Mouse (Mus musculus) forebrain, embryonic 16.5 days (tissue): ENCODE results near the gene Olfr920. TPM values are rescaled to one million over a fixed set of nuclear protein-coding genes. Genes with fewer than 3 reads are reported as not detected.
A peak's percentile ranks its signal among the peaks of the same experiment; 100 is the strongest.

Experiments
- ATAC-seq: fragments of 200-750 bp; cut with Nextera tagmentation; 2 replicates; pipeline ENCODE4 v1.8.0; 2017; ENCODE audit warnings: mild to moderate bottlenecking, moderate library complexity
- H3K27ac ChIP-seq: fragments of 300-500 bp; sonication (generic); 2 replicates; pipeline ENCODE4 v1.5.1; 2014; ENCODE audit warnings: low read length, control low read depth
- H3K27me3 ChIP-seq: fragments of 300-500 bp; sonication (generic); replicated peaks from 2 replicates; pipeline ENCODE4 v1.6.1; 2014; ENCODE audit warnings: low read length; ENCODE audit not compliant: control insufficient read depth, insufficient read depth
- H3K36me3 ChIP-seq: fragments of 300-500 bp; sonication (generic); 2 replicates; pipeline ENCODE4 v1.6.1; 2014; ENCODE audit not compliant: control insufficient read depth, insufficient read depth
- H3K4me1 ChIP-seq: fragments of 300-500 bp; sonication (generic); replicated peaks from 2 replicates; pipeline ENCODE4 v1.6.1; 2014; ENCODE audit warnings: low read length; ENCODE audit not compliant: control insufficient read depth, insufficient read depth
- H3K4me2 ChIP-seq: fragments of 300-500 bp; sonication (generic); 2 replicates; pipeline ENCODE4 v1.6.1; 2014; ENCODE audit warnings: mild to moderate bottlenecking, low read length, control low read depth
- H3K4me3 ChIP-seq: fragments of 300-500 bp; sonication (generic); replicated peaks from 2 replicates; pipeline ENCODE4 v1.5.1; 2014; ENCODE audit warnings: mild to moderate bottlenecking, low read length, control low read depth
- H3K9ac ChIP-seq: fragments of 300-500 bp; sonication (generic); replicated peaks from 2 replicates; pipeline ENCODE4 v1.6.1; 2014; ENCODE audit warnings: low read depth, low read length, control low read depth
- H3K9me3 ChIP-seq: fragments of 300-500 bp; sonication (generic); 2 replicates; pipeline ENCODE4 v1.6.1; 2016; ENCODE audit warnings: low read length; ENCODE audit not compliant: control insufficient read depth
- WGBS: fragments of 180-500 bp; shearing (Covaris S2); extraction: QIAGEN DNeasy Blood & Tissue Kit; methylation state at CpG from one replicate; pipeline ENCODE4 v1.1.7; 2014; 5-methylcytosine and 5-hydroxymethylcytosine counted together
- polyA plus RNA-seq: library from polyadenylated mRNA; unstranded; fragments of >200 nt; fragmentation: Nextera tagmentation; extraction: Ambion mirVana; gene quantifications from 2 replicates; pipeline ENCODE4 v1.2.1, GENCODE M21; 2015

Gene Olfr920
- not detected in 2 replicates for polyA plus RNA-seq

DNA sequence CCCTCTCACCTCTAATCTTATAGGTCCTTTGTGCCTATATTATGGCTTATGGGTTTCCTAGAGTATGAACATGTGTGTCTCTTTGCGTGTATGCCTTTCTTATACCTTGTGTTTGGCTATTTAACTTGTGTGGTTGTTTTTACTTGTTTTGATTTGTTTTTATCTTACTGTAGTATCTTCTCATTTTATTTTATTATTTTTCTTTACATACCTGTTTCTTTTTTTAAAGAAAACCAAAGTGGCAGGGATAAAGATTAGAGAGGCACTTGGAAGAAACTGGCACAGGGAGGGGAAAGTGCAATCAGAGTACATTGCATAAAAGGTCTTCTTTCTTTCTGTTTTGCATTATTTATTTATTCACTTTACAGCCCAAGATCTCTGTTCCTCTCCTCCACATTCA, at the start of gene Olfr920:
TSS of gene Olfr920 (plus strand) at position 301 of the 400 bp plus-strand sequence.
- H3K9ac ChIP-seq, result no peak within 1 kb of the TSS
- ATAC-seq, result no peak
- no peaks in the 10 kb centered on the region for H3K36me3 ChIP-seq
- no peaks in the 10 kb centered on the region for H3K9me3 ChIP-seq
- no peak within 1 kb of the TSS for H3K4me2 ChIP-seq
- no peaks in the 10 kb centered on the region for H3K4me1 ChIP-seq
- no peaks in the 10 kb centered on the region for H3K27me3 ChIP-seq
- no peak within 1 kb of the TSS for H3K27ac ChIP-seq
- no peak within 1 kb of the TSS for H3K4me3 ChIP-seq
- 85% methylated on average over 1 of the region's 1 CpGs for WGBS

DNA sequence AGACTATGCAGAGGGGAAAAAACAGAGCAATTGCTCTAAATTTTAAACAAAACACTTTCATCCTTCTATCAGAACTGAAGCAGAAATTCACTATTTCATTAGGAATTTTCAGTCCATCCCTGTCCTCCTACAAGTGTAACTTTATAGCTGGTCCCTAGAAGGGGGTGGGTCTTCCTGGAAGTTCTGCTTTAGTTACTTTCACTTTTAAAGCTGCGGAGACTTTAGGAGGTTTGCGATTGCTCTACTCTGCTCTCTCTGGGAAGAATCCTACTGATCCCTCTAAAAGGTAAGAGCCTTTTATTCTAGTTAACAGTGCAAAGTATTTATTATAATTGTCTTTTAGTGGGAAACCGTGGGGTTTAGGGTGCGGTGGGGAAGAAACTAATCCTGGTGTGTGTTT, 34.0 kb upstream of the Olfr920 start, which contains the start of gene Vwa5a:
TSS of gene Vwa5a (plus strand) at position 167 of the 400 bp plus-strand sequence.
- peaks cover 12% of the 10 kb centered on the region for H3K4me1 ChIP-seq
- WGBS, result 3% methylated on average over 4 of the region's 4 CpGs
- peak within 1 kb of the TSS; percentile 41 for H3K4me3 ChIP-seq
- peak within 1 kb of the TSS; percentile 45 for H3K4me2 ChIP-seq
- H3K36me3 ChIP-seq, result no peaks in the 10 kb centered on the region
- H3K27ac ChIP-seq, result no peak within 1 kb of the TSS
- no peaks in the 10 kb centered on the region for H3K9me3 ChIP-seq
- ATAC-seq, result no peak; the same call in 1 of the 2 replicates
- peak within 1 kb of the TSS; percentile 9; the same call in 1 of the 2 replicates for H3K9ac ChIP-seq
- no peaks in the 10 kb centered on the region for H3K27me3 ChIP-seq

DNA sequence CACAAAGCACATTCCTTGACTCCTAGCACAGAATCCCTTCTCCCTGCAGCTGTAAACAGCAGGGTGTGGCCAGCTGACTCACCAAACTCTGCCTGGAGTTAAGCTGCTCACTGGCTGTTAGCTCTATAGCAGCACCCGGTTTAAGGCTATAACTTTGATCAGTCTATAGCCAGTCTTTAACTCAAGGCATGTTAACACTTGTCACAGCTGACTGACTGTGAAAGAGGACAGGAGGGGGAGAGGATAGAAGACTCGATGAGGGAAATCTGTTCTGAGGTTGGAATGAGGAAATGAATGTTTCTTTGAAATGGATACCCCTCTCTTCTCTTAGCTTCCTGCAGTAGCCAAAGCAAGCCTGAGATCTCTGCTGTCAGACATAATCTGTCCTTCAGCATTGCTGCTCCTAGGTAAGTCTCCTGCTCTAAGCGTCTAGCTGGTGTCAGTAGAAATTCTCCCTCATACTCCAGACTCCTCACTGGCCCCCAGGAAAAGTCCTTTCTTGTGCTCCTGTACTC, 33.1 kb upstream of the Olfr920 start:
- no peak overlapping the region for H3K27ac ChIP-seq
- no peaks in the 10 kb centered on the region for H3K9me3 ChIP-seq
- H3K4me3 ChIP-seq, result peak overlapping the region; percentile 41
- H3K4me2 ChIP-seq, result peak overlapping the region; percentile 45
- no peak for ATAC-seq
- no peaks in the 10 kb centered on the region for H3K36me3 ChIP-seq
- H3K4me1 ChIP-seq, result peaks cover 12% of the 10 kb centered on the region
- 0 out of 2 replicates have a peak overlapping the region, but pooled peaks have one; percentile 9 for H3K9ac ChIP-seq
- H3K27me3 ChIP-seq, result no peaks in the 10 kb centered on the region
- WGBS, result 5% methylated on average over 3 of the region's 3 CpGs

DNA sequence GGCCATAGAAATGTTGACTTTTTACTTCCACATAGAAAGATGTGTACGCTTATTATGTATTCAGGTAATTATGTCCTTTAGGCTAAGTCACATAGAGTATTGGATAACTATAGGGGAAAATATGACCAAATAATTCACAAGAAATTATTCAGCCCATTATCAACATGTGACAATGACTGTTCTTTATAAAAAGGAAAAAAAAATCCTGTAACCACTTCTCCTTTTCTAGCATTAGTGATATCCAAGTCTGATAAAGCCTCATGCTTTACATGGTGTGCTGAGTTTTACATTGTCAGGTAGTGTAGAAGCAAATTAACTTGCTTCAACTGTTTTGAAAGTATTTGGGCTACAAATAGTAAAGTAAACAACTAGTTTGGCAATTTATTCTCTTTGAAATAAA, 28.1 kb upstream of the Olfr920 start:
- no peaks in the 10 kb centered on the region for H3K27me3 ChIP-seq
- H3K9ac ChIP-seq, result no peak overlapping the region
- no peak overlapping the region for H3K4me2 ChIP-seq
- no peak for ATAC-seq
- no peak overlapping the region for H3K4me3 ChIP-seq
- no peaks in the 10 kb centered on the region for H3K9me3 ChIP-seq
- H3K36me3 ChIP-seq, result no peaks in the 10 kb centered on the region
- peaks cover 3% of the 10 kb centered on the region for H3K4me1 ChIP-seq
- H3K27ac ChIP-seq, result no peak overlapping the region
- 88% methylated on average over 1 of the region's 1 CpGs for WGBS

DNA sequence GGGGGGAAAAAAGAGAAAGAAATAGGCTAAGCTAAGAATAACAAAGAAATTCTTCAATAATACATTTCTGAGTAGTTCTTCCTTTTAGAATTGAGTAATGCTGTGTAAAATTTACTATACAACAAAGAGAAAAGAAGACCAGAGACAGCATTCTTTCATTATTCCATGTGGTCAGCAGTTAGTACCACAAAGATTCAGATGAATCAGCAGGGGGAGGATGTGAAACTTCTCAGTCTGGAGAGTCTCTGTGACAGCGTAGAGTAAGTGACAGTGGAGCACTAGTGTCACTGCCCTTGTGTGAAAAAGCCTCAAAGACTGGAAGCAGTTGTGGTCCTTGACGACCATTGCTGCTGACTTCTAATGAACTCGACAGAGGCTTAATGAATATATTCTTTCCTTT, 23.9 kb upstream of the Olfr920 start:
- Histone ChIP-seq H3K9me3 (no peaks in the 10 kb centered on the region), H3K9ac (no peak overlapping the region), H3K27ac (no peak overlapping the region), H3K27me3 (no peaks in the 10 kb centered on the region), H3K4me1 (no peaks in the 10 kb centered on the region), H3K4me2 (no peak overlapping the region), H3K4me3 (no peak overlapping the region), H3K36me3 (no peaks in the 10 kb centered on the region)
- ATAC-seq, result no peak
- WGBS, result 70% methylated on average over 3 of the region's 3 CpGs

DNA sequence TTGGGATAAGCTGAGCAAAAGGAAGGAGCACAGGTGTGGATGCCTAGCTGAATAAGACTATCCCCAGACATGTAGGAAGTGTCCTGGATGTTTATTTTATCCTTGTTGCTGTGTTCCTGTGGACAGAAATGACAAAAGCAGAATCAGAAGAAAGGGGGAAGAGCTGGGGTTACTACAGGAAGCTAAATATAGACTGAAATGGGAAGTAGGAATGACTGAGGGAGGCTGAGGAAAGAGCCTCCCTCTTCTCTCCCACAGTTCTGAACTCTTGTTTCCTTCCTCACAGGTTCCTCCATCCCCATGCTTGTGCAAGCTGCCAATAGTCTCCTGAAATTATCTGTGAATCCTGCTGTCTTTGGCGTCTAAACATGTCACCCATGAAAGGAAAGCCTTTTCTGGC, 10.7 kb upstream of the Olfr920 start:
- 73% methylated on average over 1 of the region's 1 CpGs for WGBS
- no peak for ATAC-seq
- no peak overlapping the region for H3K9ac ChIP-seq

DNA sequence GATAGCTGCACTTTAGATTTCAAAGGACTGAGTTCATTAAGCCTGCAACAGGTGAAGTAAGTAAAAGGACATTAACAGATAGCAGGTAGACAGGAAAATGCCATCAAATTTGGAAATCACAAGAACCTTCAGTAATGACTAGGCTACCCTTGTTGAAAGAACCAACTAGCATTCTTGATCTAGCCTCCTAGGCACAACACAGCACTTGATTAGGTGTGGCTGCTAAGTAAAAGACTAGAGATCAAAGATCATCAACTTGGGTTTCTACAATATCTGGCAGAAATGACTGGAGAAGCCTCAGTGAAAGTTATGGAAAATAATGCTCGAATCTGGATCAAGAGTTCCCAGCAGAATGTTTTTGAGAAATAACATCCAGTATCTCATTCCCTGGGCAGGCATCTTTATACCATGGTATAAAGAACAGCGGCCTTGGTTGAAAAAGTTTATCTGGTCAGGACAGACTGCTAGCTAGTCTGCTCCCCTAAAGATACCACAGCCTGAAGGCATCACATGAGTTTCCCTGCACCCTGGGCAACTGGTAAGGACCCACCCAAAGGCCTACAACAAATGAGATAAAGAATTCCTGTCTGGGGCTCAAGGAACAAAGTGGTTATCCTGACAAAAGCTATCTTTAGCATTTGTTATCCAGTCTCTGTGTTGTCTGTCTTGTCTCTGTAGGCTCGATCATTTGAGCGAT, 7.3 kb upstream of the Olfr920 start:
- no peak overlapping the region for H3K4me3 ChIP-seq
- ATAC-seq, result no peak
- no peaks in the 10 kb centered on the region for H3K9me3 ChIP-seq
- H3K9ac ChIP-seq, result no peak overlapping the region
- no peaks in the 10 kb centered on the region for H3K4me1 ChIP-seq
- 93% methylated on average over 4 of the region's 4 CpGs for WGBS
- H3K4me2 ChIP-seq, result no peak overlapping the region
- no peak overlapping the region for H3K27ac ChIP-seq
- H3K36me3 ChIP-seq, result no peaks in the 10 kb centered on the region
- no peaks in the 10 kb centered on the region for H3K27me3 ChIP-seq

More for the DNA sequence above, 10.7 kb upstream of the Olfr920 start:
- no peaks in the 10 kb centered on the region for H3K36me3 ChIP-seq
- H3K27ac ChIP-seq, result no peak overlapping the region
- no peaks in the 10 kb centered on the region for H3K9me3 ChIP-seq
- H3K4me1 ChIP-seq, result no peaks in the 10 kb centered on the region
- H3K4me3 ChIP-seq, result no peak overlapping the region
- no peak overlapping the region for H3K4me2 ChIP-seq
- no peaks in the 10 kb centered on the region for H3K27me3 ChIP-seq

DNA sequence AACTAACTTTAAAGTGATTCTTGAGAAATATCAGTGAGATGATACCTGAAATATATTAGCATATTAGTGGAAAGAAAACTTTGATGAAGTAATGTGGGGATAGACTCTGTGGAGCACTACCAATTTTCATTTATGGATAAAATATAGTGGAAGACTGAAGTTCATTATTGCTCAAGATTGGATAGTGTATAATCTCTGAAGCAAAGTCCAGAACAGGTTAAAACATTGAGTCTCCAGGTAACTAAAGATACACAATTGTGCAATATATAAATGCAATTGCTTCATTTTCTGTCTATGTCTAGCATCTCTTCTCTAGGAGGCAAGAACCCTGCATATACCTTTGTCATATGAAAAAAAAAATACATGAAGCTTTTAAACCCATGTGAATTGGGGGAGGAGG, 20.7 kb downstream of the Olfr920 start, which contains the start of gene Olfr921:
TSS of gene Olfr921 (plus strand) at position 301 of the 400 bp plus-strand sequence.
- H3K27me3 ChIP-seq, result no peaks in the 10 kb centered on the region
- no peak within 1 kb of the TSS for H3K4me2 ChIP-seq
- H3K9me3 ChIP-seq, result no peaks in the 10 kb centered on the region
- H3K4me3 ChIP-seq, result no peak within 1 kb of the TSS
- no peaks in the 10 kb centered on the region for H3K4me1 ChIP-seq
- H3K9ac ChIP-seq, result no peak within 1 kb of the TSS
- H3K27ac ChIP-seq, result no peak within 1 kb of the TSS
- no peak for ATAC-seq
- H3K36me3 ChIP-seq, result no peaks in the 10 kb centered on the region

DNA sequence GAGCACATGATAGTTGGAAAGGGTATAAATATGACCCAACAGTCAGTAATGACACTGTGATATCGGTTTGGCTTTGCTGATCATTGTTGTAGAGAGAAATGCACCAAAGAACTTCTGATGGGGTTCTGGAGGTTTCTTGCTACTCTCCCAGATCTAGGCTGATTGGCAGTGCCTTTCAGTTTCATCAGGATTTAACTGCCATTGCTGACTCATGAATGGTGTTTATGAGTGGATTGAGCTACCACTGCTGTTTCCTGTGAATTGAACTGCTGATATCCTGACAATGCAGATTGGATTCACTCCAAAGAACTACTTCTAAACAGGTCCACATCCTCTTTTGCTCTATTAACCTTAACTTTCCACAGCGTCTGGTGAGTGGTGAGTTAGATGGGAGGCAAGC, 40.6 kb downstream of the Olfr920 start:
- 89% methylated on average over 2 of the region's 2 CpGs for WGBS
- no peaks in the 10 kb centered on the region for H3K4me1 ChIP-seq
- no peaks in the 10 kb centered on the region for H3K9me3 ChIP-seq
- H3K27ac ChIP-seq, result no peak overlapping the region
- H3K27me3 ChIP-seq, result no peaks in the 10 kb centered on the region
- no peak overlapping the region for H3K4me2 ChIP-seq
- ATAC-seq, result no peak
- H3K9ac ChIP-seq, result no peak overlapping the region
- no peak overlapping the region for H3K4me3 ChIP-seq
- H3K36me3 ChIP-seq, result no peaks in the 10 kb centered on the region
